Mouse (Mus musculus): ENCODE data around the gene Spata31d1a. TPM values are rescaled to one million over a fixed set of nuclear protein-coding genes. Genes with fewer than 3 reads are reported as not detected.

The Spata31d1a gene
- polyA plus RNA-seq, 1 experiment from 2014 or later, result not detected

- ATAC-seq (ENCODE audit: low FRiP score), result no peak
- Histone ChIP-seq H3K4me1 (ENCODE audit: control insufficient read depth, insufficient read depth, low read length) (peaks cover 33% of the 10 kb centered on the region), H3K4me2 (no peak overlapping the region), H3K36me3 (ENCODE audit: control insufficient read depth, insufficient read depth, low read length) (peaks cover 9% of the 10 kb centered on the region), H3K4me3 (ENCODE audit: low read depth, low read length) (no peak overlapping the region), H3K9me3 (ENCODE audit: control insufficient read depth, low read length) (no peaks in the 10 kb centered on the region; the same call in 1 of the 2 replicates), H3K27me3 (ENCODE audit: control insufficient read depth, insufficient read depth, low read length) (no peaks in the 10 kb centered on the region), H3K9ac (ENCODE audit: low read length) (no peak overlapping the region), H3K27ac (ENCODE audit: low read depth, low read length) (peak overlapping the region; percentile 69; the same call in 1 of the 2 replicates)
- WGBS, result 91% methylated on average over 15 of the region's 15 CpGs
- DNase-seq (ENCODE audit: low spot score, missing footprints), result no peak
These were observed 54.3 kb downstream of the Spata31d1a start for GRCm38 (mm10) chr13:59655718-59656315.

DNA sequence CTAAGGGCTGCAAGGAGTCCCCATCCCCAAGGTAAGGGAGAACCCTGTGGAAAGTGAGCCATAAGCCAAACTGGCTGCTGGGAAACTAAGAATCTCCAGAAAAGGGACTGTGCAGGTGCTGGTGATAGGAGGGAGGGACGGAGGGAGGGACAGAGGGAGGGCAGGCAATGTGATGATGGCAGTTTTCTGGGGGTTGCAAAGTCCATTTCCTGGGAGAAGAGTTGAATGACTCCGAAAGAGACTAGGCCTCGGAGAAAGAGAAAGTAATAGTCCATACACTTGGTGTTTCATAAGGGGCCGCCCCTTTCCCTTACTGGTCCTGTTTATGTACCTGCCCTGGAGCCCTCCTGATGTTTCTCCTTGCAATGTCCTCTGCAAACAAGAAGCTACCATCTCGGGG, 55.7 kb downstream of the Spata31d1a start:
- Histone ChIP-seq H3K4me1 (ENCODE audit: control insufficient read depth, insufficient read depth, low read length) (peaks cover 33% of the 10 kb centered on the region), H3K9me3 (ENCODE audit: control insufficient read depth, low read length) (no peaks in the 10 kb centered on the region; the same call in 1 of the 2 replicates), H3K4me2 (no peak overlapping the region), H3K9ac (ENCODE audit: low read length) (no peak overlapping the region), H3K4me3 (ENCODE audit: low read depth, low read length) (no peak overlapping the region), H3K36me3 (ENCODE audit: control insufficient read depth, insufficient read depth, low read length) (peaks cover 11% of the 10 kb centered on the region), H3K27me3 (ENCODE audit: control insufficient read depth, insufficient read depth, low read length) (no peaks in the 10 kb centered on the region), H3K27ac (ENCODE audit: low read depth, low read length) (no peak overlapping the region)
- DNase-seq (ENCODE audit: low spot score, missing footprints) (no peak), ATAC-seq (ENCODE audit: low FRiP score) (no peak)
- WGBS, result 96% methylated on average over 5 of the region's 5 CpGs

GRCm38 (mm10) chr13:59653136-59653535, 57.0 kb downstream of the Spata31d1a start:
- no peak overlapping the region for H3K9ac ChIP-seq (ENCODE audit: low read length)
- H3K9me3 ChIP-seq (ENCODE audit: control insufficient read depth, low read length), result no peaks in the 10 kb centered on the region
- H3K27ac ChIP-seq (ENCODE audit: low read depth, low read length), result peak overlapping the region; percentile 1; the same call in 1 of the 2 replicates
- H3K36me3 ChIP-seq (ENCODE audit: control insufficient read depth, insufficient read depth, low read length), result peaks cover 19% of the 10 kb centered on the region
- no peak overlapping the region for H3K4me3 ChIP-seq (ENCODE audit: low read depth, low read length)
- ATAC-seq (ENCODE audit: low FRiP score) (no peak), DNase-seq (ENCODE audit: low spot score, missing footprints) (no peak)
- peaks cover 31% of the 10 kb centered on the region for H3K4me1 ChIP-seq (ENCODE audit: control insufficient read depth, insufficient read depth, low read length)
- 84% methylated on average over 3 of the region's 3 CpGs for WGBS
- no peaks in the 10 kb centered on the region for H3K27me3 ChIP-seq (ENCODE audit: control insufficient read depth, insufficient read depth, low read length)
- no peak overlapping the region for H3K4me2 ChIP-seq

- WGBS, result 58% methylated on average over 5 of the region's 5 CpGs
- Histone ChIP-seq H3K27me3 (ENCODE audit: control insufficient read depth, insufficient read depth, low read length) (no peaks in the 10 kb centered on the region), H3K4me1 (ENCODE audit: control insufficient read depth, insufficient read depth, low read length) (peaks cover 29% of the 10 kb centered on the region), H3K27ac (ENCODE audit: low read depth, low read length) (peak overlapping the region; percentile 5; the same call in 1 of the 2 replicates), H3K9ac (ENCODE audit: low read length) (no peak overlapping the region), H3K4me2 (no peak overlapping the region), H3K9me3 (ENCODE audit: control insufficient read depth, low read length) (no peaks in the 10 kb centered on the region), H3K36me3 (ENCODE audit: control insufficient read depth, insufficient read depth, low read length) (peaks cover 20% of the 10 kb centered on the region), H3K4me3 (ENCODE audit: low read depth, low read length) (no peak overlapping the region)
- DNase-seq (ENCODE audit: low spot score, missing footprints) (no peak), ATAC-seq (ENCODE audit: low FRiP score) (no peak)
These were observed 57.5 kb downstream of the Spata31d1a start for GRCm38 (mm10) chr13:59652651-59653050.

Other genes starting within 250 kb of the Spata31d1a start
- gene Agtpbp1, start 125.1 kb downstream of the Spata31d1a start, polyA plus RNA-seq (2014; fragmentation: Nextera tagmentation; extraction: Ambion mirVana), result 22.6 and 22.9 TPM in 2 replicates
- 99.2 and 118 TPM in 2 replicates for gene Naa35, start 125.1 kb downstream of the Spata31d1a start, polyA plus RNA-seq (2014; fragmentation: Nextera tagmentation; extraction: Ambion mirVana)
- gene Golm1, start 34.5 kb downstream of the Spata31d1a start, polyA plus RNA-seq (2014; fragmentation: Nextera tagmentation; extraction: Ambion mirVana), result 179 TPM in 2 replicates
- gene 4921517D22Rik, start 16.2 kb downstream of the Spata31d1a start, polyA plus RNA-seq (2014; fragmentation: Nextera tagmentation; extraction: Ambion mirVana), result not detected in 2 replicates
- gene Spata31d1b, start 2.0 kb upstream of the Spata31d1a start, polyA plus RNA-seq (2014; fragmentation: Nextera tagmentation; extraction: Ambion mirVana), result 0.05 TPM in 1 of 2 replicates, not detected in the other
- gene Spata31d1d, start 21.4 kb upstream of the Spata31d1a start, polyA plus RNA-seq (2014; fragmentation: Nextera tagmentation; extraction: Ambion mirVana), result not detected in 2 replicates
- gene 1700014D04Rik, start 36.4 kb upstream of the Spata31d1a start, polyA plus RNA-seq (2014; fragmentation: Nextera tagmentation; extraction: Ambion mirVana), result 0.19 and 0.34 TPM in 2 replicates
- 131 and 146 TPM in 2 replicates for gene Isca1, start 59.5 kb upstream of the Spata31d1a start, polyA plus RNA-seq (2014; fragmentation: Nextera tagmentation; extraction: Ambion mirVana)
- not detected in 2 replicates for gene Gm49354, start 71.9 kb upstream of the Spata31d1a start, polyA plus RNA-seq (2014; fragmentation: Nextera tagmentation; extraction: Ambion mirVana)
- 47.2 and 48.7 TPM in 2 replicates for gene Tut7, start 112.8 kb upstream of the Spata31d1a start, polyA plus RNA-seq (2014; fragmentation: Nextera tagmentation; extraction: Ambion mirVana)